Mouse (Mus musculus) forebrain, embryonic 15.5 days (tissue): ENCODE data around the gene Eef1akmt3. TPM values are rescaled to one million over a fixed set of nuclear protein-coding genes. Genes with fewer than 3 reads are reported as not detected.
"Not testable (repeated sequence)": the region's sequence is repeated elsewhere in the genome, so short reads cannot be mapped to it uniquely, and the experiment has no call there.

Source experiments
- ATAC-seq: fragments of 200-750 bp; cut with Nextera tagmentation; replicated peaks from 2 replicates; pipeline ENCODE4 v1.8.0; 2017; ENCODE audit warnings: mild to moderate bottlenecking, moderate TSS enrichment, moderate library complexity
- H3K27ac ChIP-seq: fragments of 300-500 bp; sonication (generic); replicated peaks from 2 replicates; pipeline ENCODE4 v1.5.1; 2015; ENCODE audit warnings: mild to moderate bottlenecking, inconsistent platforms
- H3K27me3 ChIP-seq: fragments of 300-500 bp; sonication (generic); 2 replicates; pipeline ENCODE4 v1.6.1; 2015; ENCODE audit warnings: inconsistent platforms
- H3K36me3 ChIP-seq: fragments of 300-500 bp; sonication (generic); 2 replicates; pipeline ENCODE4 v1.6.1; 2015; ENCODE audit warnings: mild to moderate bottlenecking, inconsistent platforms
- H3K4me1 ChIP-seq: fragments of 300-500 bp; sonication (generic); 2 replicates; pipeline ENCODE4 v1.6.1; 2015; ENCODE audit warnings: inconsistent platforms
- H3K4me2 ChIP-seq: fragments of 300-500 bp; sonication (generic); replicated peaks from 2 replicates; pipeline ENCODE4 v1.6.1; 2015; ENCODE audit warnings: mild to moderate bottlenecking, inconsistent platforms
- H3K4me3 ChIP-seq: fragments of 300-500 bp; sonication (generic); 2 replicates; pipeline ENCODE4 v1.5.1; 2015; ENCODE audit warnings: mild to moderate bottlenecking, inconsistent platforms
- H3K9ac ChIP-seq: fragments of 300-500 bp; sonication (generic); replicated peaks from 2 replicates; pipeline ENCODE4 v1.6.1; 2015; ENCODE audit warnings: mild to moderate bottlenecking, inconsistent platforms
- H3K9me3 ChIP-seq: fragments of 300-500 bp; sonication (generic); 2 replicates; pipeline ENCODE4 v1.6.1; 2016; ENCODE audit warnings: inconsistent platforms
- WGBS: fragments of 180-500 bp; shearing (Covaris S2); methylation state at CpG from one replicate; pipeline ENCODE4 v1.1.7; 2015; ENCODE audit warnings: mixed read lengths; 5-methylcytosine and 5-hydroxymethylcytosine counted together
- polyA plus RNA-seq: library from polyadenylated mRNA; unstranded; fragments of >200 nt; fragmentation: Nextera tagmentation; extraction: Ambion mirVana; gene quantifications from 2 replicates; pipeline ENCODE4 v1.2.1, GENCODE M21; 2015

Eef1akmt3 gene
- polyA plus RNA-seq, 1 experiment from 2014 or later: 0.14 TPM

DNA sequence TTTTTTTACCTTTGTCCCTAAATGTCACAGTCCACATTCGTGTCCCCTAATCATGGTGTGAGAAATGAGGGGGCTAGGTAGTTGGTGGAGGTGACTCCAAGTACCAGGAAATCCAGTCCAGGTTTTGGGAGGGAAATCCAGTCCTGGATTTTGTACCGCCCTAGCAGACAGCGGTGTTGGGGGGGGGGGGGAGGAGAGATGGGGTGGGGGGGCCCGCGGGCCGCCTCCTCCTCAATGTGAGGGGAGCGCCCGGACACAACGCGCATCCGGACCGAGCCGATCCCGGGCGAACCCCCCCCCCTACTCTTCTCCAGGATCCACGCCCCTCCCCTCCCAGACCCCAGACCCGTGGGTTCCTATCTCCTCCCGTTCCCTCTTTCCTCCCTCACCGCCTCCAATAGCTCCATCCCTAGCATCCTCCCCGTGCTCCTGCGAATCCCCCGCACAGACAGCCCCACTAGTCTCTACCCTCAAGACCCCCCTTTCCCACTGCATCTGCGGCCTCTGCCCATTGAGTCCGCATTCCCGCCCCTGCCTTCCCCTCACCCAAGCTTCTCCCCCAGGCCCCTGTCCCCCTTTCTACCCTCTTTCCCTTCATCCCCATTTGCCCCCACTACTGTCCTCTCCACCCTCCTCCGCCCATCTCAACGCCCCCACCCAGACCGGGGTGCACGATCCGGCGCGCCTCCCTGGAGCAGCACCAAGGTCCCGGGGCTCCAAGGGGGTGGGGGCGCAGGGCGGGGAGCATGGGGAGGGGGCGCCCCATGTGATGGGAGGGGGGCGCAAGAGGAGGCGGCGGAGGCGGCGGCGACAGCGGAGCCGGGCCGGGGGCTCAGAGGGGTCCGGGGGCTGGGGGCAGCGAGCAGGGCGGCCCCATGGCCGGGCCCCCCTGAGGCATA lies 37.6 kb upstream of the Eef1akmt3 start:
- peak; percentile 74 for ATAC-seq
- H3K27ac ChIP-seq: peak overlapping the region; percentile 83
- under 1% methylated on average over 41 of the region's 49 CpGs for WGBS
- H3K27me3 ChIP-seq: peaks cover 19% of the 10 kb centered on the region
- H3K4me1 ChIP-seq: peaks cover 41% of the 10 kb centered on the region
- no peaks in the 10 kb centered on the region for H3K9me3 ChIP-seq
- peak overlapping the region; percentile 70 for H3K4me3 ChIP-seq
- peak overlapping the region; percentile 76 for H3K4me2 ChIP-seq
- peaks cover 3% of the 10 kb centered on the region; the same call in 1 of the 2 replicates for H3K36me3 ChIP-seq
- H3K9ac ChIP-seq: peak overlapping the region; percentile 59

DNA sequence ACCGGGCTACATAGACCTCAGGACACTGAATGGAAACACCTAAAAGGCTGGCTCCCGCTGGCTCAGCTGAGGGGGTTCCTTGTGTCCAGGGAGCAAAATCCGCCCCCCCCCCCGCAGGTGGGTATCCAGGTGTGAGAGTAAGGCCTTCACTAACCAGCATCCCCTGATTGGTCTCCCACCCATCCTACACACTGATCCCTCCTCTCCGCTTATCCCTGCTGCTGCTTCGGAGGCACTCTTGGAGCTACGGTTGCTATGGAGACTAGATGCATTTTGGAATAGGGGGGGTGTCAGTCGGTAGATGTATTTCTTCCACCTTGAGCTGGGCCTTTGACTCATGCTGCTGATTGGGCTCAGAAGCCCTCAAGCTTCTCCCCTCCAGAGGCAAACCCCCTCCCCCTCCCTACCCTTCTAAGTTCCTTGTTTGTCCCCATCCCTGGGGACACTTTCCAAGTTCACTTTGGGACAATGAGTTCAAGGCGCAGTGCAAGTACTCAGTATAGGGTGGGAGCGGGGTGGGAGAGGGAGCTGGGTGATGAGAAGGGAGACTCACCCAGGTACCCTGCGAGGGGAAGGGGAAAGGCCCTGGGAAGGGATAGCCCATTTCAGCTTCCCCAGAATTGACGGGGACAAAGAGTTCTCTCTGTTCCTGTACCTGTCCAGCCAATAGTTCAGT lies 36.8 kb upstream of the Eef1akmt3 start:
- no peaks in the 10 kb centered on the region; the same call in 1 of the 2 replicates for H3K36me3 ChIP-seq
- WGBS: 2% methylated on average over 12 of the region's 12 CpGs
- H3K4me1 ChIP-seq: peaks cover 41% of the 10 kb centered on the region
- H3K27ac ChIP-seq: peak overlapping the region; percentile 83
- no peaks in the 10 kb centered on the region for H3K9me3 ChIP-seq
- peak; percentile 49 for ATAC-seq
- H3K27me3 ChIP-seq: peaks cover 17% of the 10 kb centered on the region
- H3K4me2 ChIP-seq: peak overlapping the region; percentile 76
- H3K4me3 ChIP-seq: peak overlapping the region; percentile 70
- H3K9ac ChIP-seq: peak overlapping the region; percentile 59

DNA sequence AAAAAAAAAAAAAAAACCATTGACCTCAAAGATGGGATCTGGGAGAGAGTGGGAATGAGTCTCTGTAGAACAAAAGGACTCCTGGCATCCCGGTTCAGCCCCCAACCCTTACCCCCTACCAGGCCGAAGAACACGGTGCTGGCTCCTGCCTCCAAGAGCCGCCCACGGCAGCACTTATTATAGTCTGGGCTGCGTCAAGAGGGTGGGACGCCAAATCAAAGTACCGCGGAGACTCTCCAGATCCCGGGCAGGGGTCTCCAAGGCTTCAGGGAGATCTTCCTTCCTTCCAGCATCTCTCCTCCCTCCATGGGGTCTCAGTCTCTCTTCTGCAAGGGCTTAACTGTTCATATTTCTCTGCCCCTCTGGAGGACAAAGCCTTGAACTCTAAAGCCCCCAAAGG lies 36.2 kb upstream of the Eef1akmt3 start:
- Histone ChIP-seq H3K27me3 (peaks cover 13% of the 10 kb centered on the region), H3K36me3 (no peaks in the 10 kb centered on the region), H3K9me3 (no peaks in the 10 kb centered on the region), H3K27ac (peak overlapping the region; percentile 83), H3K4me2 (peak overlapping the region; percentile 76), H3K9ac (peak overlapping the region; percentile 34), H3K4me1 (peaks cover 41% of the 10 kb centered on the region), H3K4me3 (peak overlapping the region; percentile 70)
- WGBS: 3% methylated on average over 10 of the region's 10 CpGs
- no peak for ATAC-seq

DNA sequence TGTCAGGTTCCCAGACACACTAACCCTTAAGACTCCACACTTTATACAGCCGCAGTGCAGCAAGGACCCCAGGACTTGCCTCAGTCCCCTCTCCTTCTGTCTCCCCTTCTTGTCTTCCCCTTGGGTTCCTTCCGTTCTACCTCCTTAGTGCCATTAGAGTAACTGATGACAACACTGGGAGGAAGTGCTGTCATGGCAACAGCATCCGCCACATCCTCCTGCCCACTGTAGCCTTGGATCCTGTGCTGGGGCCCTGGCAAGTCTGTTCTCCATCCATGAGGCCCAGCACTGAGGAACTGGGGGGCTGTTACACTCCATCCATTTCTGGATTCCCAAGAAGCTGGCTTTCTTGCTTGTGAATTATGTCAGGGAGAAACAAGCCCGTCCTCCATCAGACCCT lies 34.8 kb upstream of the Eef1akmt3 start:
- Histone ChIP-seq H3K27ac (no peak overlapping the region), H3K27me3 (peaks cover 13% of the 10 kb centered on the region), H3K36me3 (no peaks in the 10 kb centered on the region), H3K9ac (no peak overlapping the region), H3K4me2 (no peak overlapping the region), H3K4me1 (peaks cover 31% of the 10 kb centered on the region), H3K9me3 (no peaks in the 10 kb centered on the region), H3K4me3 (no peak overlapping the region)
- WGBS: 52% methylated on average over 4 of the region's 4 CpGs
- no peak for ATAC-seq

DNA sequence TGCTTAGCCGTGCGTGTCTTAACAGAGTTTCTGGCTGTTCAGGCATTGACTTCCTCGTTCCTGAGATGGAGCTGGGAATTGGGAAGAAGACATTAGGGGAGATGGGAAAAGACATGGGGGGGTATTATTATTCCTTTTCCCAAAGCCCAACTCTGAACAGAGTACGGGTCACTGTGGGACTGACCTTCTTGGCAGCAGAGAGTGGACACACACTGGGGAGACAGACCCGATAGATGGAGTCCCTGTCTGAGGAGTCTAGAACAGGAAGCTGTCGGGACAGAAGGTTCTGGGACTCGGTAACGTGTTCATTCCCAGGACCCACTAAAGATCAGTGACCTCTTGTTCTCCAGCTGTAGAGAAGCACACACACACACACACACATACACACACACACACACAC lies 34.3 kb upstream of the Eef1akmt3 start:
- Histone ChIP-seq H3K9ac (no peak overlapping the region), H3K4me1 (peaks cover 31% of the 10 kb centered on the region), H3K4me2 (no peak overlapping the region), H3K36me3 (no peaks in the 10 kb centered on the region), H3K9me3 (no peaks in the 10 kb centered on the region), H3K27me3 (peaks cover 10% of the 10 kb centered on the region), H3K27ac (no peak overlapping the region), H3K4me3 (no peak overlapping the region)
- WGBS: 76% methylated on average over 8 of the region's 8 CpGs
- no peak for ATAC-seq

- no peak within 1 kb of the TSS for H3K27ac ChIP-seq
- WGBS: 69% methylated on average over 9 of the region's 9 CpGs
- no peak within 1 kb of the TSS for H3K4me3 ChIP-seq
- H3K9me3 ChIP-seq: no peaks in the 10 kb centered on the region
- H3K4me1 ChIP-seq: peaks cover 26% of the 10 kb centered on the region
- no peaks in the 10 kb centered on the region for H3K36me3 ChIP-seq
- H3K9ac ChIP-seq: no peak within 1 kb of the TSS
- ATAC-seq: no peak
- H3K27me3 ChIP-seq: peaks cover 4% of the 10 kb centered on the region
- no peak within 1 kb of the TSS for H3K4me2 ChIP-seq
Measured at GRCm38 (mm10) chr10:127075080-127075479, 33.8 kb upstream of the Eef1akmt3 start, which contains the start of gene Agap2. TSS of gene Agap2 (plus strand) at chr10:127075284.

DNA sequence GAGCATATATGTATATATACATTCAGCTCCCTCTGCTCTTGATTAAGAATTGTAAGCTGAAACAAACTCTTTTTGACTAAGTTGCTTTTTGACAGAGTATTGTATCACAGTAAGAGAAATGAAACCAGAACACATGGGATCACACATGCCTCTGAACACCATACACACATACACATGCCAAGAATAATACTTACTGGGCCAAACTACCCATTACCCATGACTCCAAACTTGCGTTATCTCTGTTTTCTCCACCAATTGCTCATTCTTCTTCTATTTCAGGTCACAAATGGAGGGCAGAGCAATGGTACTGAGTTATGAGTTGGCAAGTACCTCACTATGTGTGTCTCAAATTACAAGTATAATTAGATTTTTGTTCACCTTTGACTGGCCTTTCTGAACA lies 32.7 kb upstream of the Eef1akmt3 start:
- WGBS: 93% methylated on average over 1 of the region's 1 CpGs
- ATAC-seq: no peak
- Histone ChIP-seq H3K9ac (no peak overlapping the region), H3K27ac (no peak overlapping the region), H3K4me2 (no peak overlapping the region), H3K4me1 (peaks cover 27% of the 10 kb centered on the region), H3K9me3 (no peaks in the 10 kb centered on the region), H3K4me3 (no peak overlapping the region), H3K36me3 (no peaks in the 10 kb centered on the region), H3K27me3 (no peaks in the 10 kb centered on the region; the same call in 1 of the 2 replicates)

DNA sequence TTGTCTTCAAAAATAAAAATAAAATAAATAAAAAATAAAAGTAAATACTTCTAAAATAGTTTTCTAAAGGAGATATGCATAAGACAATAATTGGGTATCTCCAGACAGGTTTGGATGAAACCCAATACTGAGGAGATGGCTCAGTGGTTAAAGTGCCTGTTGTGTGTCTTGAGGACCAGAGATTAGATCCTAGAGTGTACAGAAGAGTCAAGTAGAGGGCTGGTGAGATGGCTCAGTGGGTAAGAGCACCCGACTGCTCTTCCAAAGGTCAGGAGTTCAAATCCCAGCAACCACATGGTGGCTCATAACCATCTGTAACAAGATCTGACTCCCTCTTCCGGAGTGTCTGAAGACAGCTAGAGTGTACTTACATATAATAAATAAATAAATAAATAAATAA lies 31.7 kb upstream of the Eef1akmt3 start:
- not testable (repeated sequence) for H3K27me3 ChIP-seq, H3K36me3 ChIP-seq, H3K9ac ChIP-seq, H3K27ac ChIP-seq, H3K9me3 ChIP-seq, H3K4me2 ChIP-seq, H3K4me3 ChIP-seq, ATAC-seq
- H3K4me1 ChIP-seq: peaks cover 30% of the 10 kb centered on the region
- WGBS: 86% methylated on average over 2 of the region's 2 CpGs

GRCm38 (mm10) chr10:127072270-127072669 lies 31.0 kb upstream of the Eef1akmt3 start:
- not testable (repeated sequence) for H3K4me2 ChIP-seq, H3K27me3 ChIP-seq, H3K9ac ChIP-seq, H3K27ac ChIP-seq, H3K9me3 ChIP-seq, H3K4me3 ChIP-seq, ATAC-seq
- H3K36me3 ChIP-seq: peaks cover 14% of the 10 kb centered on the region
- peaks cover 24% of the 10 kb centered on the region for H3K4me1 ChIP-seq
- WGBS: 77% methylated on average over 4 of the region's 4 CpGs

DNA sequence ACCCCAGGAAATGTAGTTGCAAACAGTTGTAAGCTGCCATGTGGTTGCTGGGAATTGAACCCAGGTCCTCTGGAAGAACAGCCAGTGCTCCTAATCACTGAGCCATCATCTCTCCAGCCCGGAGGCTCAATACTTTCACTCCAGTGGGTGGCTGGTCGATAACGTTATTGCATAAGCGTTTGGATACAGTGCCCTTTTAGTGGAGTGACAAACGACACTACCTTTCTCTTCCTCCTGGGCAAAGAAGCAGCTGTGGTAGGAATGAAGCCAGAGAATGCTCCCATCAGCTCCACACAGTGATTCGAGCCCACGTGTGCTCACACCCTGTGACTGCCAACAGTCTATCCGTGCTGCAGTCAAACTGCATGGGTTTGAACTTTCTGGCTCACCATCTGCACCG lies 29.9 kb upstream of the Eef1akmt3 start:
- Histone ChIP-seq H3K4me1 (peaks cover 24% of the 10 kb centered on the region), H3K4me3 (peak overlapping the region; percentile 67), H3K36me3 (peaks cover 25% of the 10 kb centered on the region), H3K27ac (peak overlapping the region; percentile 95; the same call in 1 of the 2 replicates), H3K9me3 (no peaks in the 10 kb centered on the region), H3K27me3 (no peaks in the 10 kb centered on the region), H3K4me2 (peak overlapping the region; percentile 88), H3K9ac (peak overlapping the region; percentile 68)
- ATAC-seq: no peak
- WGBS: 71% methylated on average over 9 of the region's 9 CpGs

DNA sequence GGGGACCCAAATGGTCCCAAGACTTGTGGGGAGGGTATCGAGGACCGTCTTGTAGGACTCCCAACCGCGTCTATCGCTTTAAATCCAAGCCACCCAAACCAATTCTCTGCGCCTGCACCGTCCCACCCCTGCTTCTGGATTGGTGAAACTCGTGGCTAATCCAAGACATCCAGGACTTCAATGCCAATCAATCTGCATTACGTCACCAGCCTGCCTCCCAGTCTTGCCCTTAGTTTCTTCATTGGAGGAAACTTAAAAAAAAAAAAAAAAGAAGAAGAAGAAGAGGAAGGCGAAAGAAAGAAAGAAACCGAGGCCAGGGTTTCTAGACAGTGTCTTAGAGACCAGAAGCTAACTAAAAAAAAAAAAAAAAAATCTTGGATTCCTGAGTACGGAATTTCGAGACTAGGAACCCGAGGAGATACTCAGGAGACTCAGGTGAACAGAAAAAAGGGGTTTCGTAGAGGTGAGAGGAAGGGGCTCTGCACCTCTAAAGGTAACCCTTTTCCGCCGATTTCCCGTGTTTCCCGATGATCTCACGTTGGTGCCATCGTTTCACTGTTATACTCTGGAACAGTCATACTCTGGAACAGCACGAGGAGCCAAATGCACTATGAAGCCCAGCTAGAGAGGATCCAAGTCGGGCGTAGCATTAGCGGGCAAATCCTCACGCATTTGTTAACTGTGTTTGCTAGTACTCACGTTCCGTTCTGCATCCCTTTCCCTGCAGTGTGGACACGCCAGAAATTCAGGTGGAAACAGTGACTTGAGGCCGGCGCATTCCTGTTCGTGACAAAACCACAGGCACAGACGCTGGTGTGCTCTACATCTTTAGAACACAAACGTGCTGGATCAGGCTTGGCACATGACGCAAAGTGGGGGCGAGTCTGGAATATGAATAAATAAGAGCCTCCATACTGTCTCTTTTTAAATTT lies 29.1 kb upstream of the Eef1akmt3 start, which contains the start of gene Tspan31:
Tspan31 (minus strand) TSS at position 75 of the 932 bp plus-strand sequence.
- peak within 1 kb of the TSS; percentile 67 for H3K4me3 ChIP-seq
- peaks cover 32% of the 10 kb centered on the region for H3K36me3 ChIP-seq
- H3K27me3 ChIP-seq: no peaks in the 10 kb centered on the region
- H3K9me3 ChIP-seq: no peaks in the 10 kb centered on the region
- peak within 1 kb of the TSS; percentile 88 for H3K4me2 ChIP-seq
- ATAC-seq: peak; percentile 95
- 1% methylated on average over 36 of the region's 36 CpGs for WGBS
- peak within 1 kb of the TSS; percentile 71 for H3K9ac ChIP-seq
- peaks cover 30% of the 10 kb centered on the region for H3K4me1 ChIP-seq
- H3K27ac ChIP-seq: peak within 1 kb of the TSS; percentile 95
